Mouse (Mus musculus): ENCODE data around the gene Gm9736. TPM values are rescaled to one million over a fixed set of nuclear protein-coding genes. Genes with fewer than 3 reads are reported as not detected.

The Gm9736 gene
- not detected in 2 replicates for polyA plus RNA-seq (2012; rRNA removed; ENCODE audit: low replicate concordance)

DNA sequence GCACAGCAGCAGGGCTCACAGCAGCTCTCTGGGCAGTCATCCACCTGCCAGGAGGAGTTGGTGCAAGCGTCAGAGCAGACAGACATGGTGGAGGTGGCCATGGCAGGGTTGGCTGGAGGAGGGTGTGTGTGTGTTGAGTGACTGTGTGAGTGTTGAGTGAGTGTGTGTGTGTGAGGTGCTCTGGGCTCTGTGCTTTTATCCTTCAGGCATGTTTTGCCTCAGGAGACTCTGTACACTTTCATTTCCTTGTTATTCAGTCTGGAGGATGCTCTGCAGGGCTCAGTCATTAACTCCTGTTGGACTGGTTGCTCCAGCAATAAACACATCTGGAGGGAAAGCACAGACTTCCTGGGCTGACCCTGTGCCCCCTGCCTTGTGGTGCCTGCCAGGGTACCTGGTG, at the start of gene Gm9736:
Gm9736 (minus strand) TSS at position 101 of the 400 bp plus-strand sequence.

DNA sequence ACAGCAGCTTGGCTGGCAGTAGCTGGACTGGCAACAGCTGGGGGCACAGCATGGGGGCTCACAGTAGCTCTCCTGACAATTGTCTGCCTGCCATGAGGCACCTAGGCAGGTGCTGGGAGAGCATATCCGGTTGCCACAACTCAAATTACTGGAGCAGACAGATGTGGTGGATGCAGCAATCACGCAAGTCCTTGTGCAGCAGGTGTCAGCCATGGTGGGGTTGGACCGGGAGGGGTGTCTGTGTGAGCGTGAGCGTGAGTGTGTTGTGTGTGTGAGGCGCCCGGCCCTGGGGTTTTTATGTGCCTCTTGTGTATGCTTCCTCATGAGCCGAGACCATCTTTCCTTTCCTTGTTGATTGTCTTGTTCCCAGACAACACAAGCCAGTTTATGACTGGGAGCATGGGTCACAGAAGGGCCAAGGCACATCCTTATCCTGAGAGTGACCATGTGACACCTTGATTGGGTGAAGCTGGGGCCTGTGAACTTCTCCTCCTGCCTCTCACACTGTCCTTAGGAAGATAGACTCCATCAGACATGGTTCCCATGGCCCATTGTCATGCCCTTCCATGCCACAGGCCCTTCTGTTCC, 47.9 kb upstream of the Gm9736 start, which contains the start of gene Gm19668:
Gm19668 (minus strand) TSS at position 213 of the 588 bp plus-strand sequence.

DNA sequence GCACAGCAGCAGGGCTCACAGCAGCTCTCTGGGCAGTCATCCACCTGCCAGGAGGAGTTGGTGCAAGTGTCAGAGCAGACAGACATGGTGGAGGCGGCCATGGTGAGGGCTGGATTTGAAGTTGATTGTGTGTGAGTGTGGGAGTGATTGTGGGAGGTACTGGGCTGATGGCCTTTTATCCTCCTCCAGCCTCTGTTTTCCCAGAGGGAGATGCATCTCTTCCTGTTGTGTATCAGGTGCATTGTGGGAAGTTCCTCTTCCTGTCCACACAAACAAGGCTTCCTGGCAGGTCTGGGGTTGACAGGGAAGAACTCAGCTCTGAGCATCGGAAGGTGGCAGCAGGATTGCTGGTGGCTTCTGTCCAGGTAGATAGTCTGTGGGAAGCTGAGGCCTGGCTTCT, 43.8 kb upstream of the Gm9736 start, which contains the start of gene Gm9639:
Gm9639 (minus strand) TSS at position 101 of the 400 bp plus-strand sequence.

DNA sequence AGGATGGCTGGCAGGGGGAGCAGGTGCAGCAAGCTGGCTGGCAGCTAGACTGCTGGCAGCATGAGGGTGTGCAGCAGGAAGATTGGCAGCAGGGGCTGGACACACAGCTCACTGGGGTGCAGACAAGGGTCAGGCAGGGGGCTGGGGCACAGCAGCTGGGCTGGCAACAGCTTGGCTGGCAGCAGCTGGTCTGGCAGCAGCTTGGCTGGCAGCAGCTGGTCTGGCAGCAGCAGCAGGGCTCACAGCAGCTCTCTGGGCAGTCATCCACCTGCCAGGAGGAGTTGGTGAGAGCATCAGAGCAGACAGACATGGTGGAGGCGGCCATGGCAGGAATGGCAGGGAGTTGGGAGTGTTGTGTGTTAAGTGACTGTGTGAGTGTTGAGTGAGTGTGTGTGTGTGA, 36.7 kb upstream of the Gm9736 start, which contains the start of gene Gm7137:
Gm7137 (minus strand) TSS at position 325 of the 400 bp plus-strand sequence.

DNA sequence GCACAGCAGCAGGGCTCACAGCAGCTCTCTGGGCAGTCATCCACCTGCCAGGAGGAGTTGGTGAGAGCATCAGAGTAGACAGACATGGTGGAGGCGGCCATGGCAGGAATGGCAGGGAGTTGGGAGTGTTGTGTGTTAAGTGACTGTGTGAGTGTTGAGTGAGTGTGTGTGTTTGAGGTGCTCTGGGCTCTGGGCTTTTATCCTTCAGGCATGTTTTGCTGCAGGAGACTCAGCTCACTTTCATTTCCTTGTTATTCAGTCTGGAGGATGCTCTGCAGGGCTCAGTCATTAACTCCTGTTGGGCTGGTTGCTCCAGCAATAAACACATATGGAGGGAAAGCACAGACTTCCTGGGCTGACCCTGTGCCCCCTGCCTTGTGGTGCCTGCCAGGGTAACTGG, 31.3 kb upstream of the Gm9736 start, which contains the start of gene Gm3250:
Gm3250 (minus strand) TSS at position 101 of the 400 bp plus-strand sequence.

DNA sequence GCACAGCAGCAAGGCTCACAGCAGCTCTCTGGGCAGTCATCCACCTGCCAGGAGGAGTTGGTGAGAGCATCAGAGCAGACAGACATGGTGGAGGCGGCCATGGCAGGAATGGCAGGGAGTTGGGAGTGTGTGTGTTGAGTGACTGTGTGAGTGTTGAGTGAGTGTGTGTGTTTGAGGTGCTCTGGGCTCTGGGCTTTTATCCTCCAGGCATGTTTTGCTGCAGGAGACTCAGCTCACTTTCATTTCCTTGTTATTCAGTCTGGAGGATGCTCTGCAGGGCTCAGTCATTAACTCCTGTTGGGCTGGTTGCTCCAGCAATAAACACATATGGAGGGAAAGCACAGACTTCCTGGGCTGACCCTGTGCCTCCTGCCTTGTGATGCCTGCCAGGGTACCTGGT, 25.7 kb upstream of the Gm9736 start, which contains the start of gene Gm7138:
Gm7138 (minus strand) TSS at position 101 of the 400 bp plus-strand sequence.

DNA sequence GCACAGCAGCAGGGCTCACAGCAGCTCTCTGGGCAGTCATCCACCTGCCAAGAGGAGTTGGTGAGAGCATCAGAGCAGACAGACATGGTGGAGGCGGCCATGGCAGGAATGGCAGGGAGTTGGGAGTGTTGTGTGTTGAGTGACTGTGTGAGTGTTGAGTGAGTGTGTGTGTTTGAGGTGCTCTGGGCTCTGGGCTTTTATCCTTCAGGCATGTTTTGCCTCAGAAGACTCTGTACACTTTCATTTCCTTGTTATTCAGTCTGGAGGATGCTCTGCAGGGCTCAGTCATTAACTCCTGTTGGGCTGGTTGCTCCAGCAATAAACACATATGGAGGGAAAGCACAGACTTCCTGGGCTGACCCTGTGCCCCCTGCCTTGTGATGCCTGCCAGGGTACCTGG, 20.1 kb upstream of the Gm9736 start, which contains the start of gene Gm3238:
Gm3238 (minus strand) TSS at position 101 of the 400 bp plus-strand sequence.

DNA sequence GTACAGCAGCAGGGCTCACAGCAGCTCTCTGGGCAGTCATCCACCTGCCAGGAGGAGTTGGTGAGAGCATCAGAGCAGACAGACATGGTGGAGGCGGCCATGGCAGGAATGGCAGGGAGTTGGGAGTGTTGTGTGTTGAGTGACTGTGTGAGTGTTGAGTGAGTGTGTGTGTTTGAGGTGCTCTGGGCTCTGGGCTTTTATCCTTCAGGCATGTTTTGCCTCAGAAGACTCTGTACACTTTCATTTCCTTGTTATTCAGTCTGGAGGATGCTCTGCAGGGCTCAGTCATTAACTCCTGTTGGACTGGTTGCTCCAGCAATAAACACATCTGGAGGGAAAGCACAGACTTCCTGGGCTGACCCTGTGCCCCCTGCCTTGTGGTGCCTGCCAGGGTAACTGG, 8.4 kb upstream of the Gm9736 start, which contains the start of gene Gm3233:
Gm3233 (minus strand) TSS at position 101 of the 400 bp plus-strand sequence.

DNA sequence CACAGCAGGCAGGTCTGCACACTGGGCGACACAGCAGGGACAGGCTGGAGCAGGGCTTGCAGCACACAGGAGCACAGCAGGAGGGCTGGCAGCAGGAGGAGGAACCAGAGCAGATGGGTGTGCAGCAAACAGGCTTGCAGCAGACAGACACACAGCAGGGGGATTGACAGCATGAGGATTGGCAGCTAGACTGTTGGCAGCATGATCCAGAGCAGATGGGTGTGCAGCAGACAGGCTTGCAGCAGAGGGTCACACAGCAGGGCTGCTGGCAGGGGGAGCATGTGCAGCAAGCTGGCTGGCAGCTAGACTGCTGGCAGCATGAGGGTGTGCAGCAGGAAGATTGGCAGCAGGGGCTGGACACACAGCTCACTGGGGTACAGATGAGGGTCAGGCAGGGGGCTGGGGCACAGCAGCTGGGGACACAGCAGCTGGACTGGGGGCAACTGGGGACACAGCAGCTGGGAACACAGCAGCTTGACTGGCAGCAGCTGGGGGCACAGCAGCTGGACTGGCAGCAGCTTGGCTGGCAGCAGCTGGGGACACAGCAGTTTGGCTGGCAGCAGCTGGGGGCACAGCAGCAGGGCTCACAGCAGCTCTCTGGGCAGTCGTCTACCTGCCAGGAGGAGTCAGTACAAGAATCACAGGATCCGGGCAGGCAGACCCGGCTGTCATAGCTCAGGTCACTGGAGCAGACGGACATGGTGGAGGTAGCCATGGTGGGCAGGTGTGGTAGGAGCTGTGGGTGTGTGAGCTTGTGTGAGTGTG, 9.0 kb downstream of the Gm9736 start, which contains the start of gene Gm18596:
Gm18596 (minus strand) TSS at position 715 of the 765 bp plus-strand sequence.

DNA sequence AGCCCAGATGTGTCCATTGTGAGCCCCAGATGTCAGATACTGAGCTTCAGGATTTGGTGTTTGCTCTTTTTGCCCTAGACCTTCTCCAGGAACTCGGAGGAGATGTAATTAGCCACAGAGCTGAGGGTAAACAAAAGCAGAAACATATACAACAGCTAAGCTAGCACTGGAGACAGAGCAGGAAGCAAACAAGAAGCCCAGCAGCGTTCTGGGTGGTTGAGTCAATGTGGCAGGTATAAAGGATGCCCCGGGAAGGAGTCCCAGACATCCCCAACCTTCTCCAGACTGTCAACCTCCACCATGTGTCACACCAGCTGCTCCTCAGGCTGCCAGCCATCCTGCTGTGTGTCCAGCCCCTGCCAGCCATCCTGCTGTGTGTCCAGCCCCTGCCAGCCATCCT, 25.0 kb downstream of the Gm9736 start, which contains the start of gene Gm10100:
Gm10100 (plus strand) TSS at position 301 of the 400 bp plus-strand sequence.

DNA sequence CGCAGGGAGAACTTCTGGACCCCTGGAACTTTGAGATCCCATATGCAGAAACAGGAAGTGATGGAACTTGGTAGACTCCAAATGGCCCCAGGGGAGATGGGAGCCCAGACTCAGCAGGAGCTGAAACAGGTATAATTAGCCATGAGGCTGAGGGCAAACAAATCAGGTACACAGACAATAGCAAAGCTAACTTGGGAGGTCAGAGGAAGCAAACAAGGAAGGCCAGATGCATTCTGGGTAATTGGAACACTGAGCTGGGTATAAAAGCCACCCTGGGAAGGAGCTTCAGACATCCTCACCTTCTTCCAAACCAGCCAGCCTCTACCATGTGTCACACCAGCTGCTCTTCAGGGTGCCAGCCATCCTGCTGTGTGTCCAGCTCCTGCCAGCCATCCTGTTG, 30.9 kb downstream of the Gm9736 start, which contains the start of gene Krtap12-1:
Krtap12-1 (plus strand) TSS at position 301 of the 400 bp plus-strand sequence.

DNA sequence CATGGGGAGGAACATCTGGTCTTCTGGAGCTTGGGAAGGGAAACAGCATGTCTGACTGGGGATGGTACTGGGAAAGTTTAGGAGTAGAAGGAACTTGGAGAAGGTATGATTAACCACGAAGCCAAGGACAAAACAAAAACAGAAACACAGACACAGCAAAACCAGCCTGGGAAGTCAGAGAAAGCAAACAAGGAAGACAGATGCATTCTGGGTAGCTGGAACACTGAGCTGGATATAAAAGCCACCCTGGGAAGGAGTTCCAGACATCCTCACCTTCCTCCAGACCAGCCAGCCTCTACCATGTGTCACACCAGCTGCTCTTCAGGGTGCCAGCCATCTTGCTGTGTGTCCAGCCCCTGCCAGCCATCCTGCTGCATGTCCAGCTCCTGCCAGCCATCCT, 35.6 kb downstream of the Gm9736 start, which contains the start of gene Gm10142:
Gm10142 (plus strand) TSS at position 301 of the 400 bp plus-strand sequence.

DNA sequence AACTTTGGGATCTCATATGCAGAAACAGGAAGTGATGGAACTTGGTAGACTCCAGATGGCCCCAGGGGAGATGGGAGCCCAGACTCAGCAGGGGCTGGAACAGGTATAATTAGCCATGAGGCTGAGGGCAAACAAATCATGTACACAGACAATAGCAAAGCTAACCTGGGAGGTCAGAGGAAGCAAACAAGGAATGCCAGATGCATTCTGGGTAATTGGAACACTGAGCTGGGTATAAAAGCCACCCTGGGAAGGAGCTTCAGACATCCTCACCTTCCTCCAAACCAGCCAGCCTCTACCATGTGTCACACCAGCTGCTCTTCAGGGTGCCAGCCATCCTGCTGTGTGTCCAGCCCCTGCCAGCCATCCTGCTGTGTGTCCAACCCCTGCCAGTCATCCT, 40.0 kb downstream of the Gm9736 start, which contains the start of gene Gm10024:
Gm10024 (plus strand) TSS at position 301 of the 400 bp plus-strand sequence.

DNA sequence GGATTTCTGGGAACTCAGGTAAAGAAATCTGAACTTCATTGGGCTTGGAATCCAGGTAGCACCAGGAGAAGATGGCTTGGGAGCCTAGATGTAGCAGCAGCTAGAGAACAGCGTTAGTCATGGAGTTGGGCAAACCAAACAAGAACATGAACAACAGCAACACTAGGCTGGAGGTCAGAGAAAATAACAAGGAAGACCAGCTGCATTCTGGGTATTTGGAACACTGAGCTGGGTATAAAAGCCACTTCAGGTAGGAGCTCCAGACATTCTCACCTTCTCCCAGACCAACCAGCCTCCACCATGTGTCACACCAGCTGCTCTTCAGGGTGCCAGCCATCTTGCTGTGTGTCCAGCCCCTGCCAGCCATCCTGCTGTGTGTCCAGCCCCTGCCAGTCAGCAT, 44.8 kb downstream of the Gm9736 start, which contains the start of gene Gm10272:
Gm10272 (plus strand) TSS at position 301 of the 400 bp plus-strand sequence.

Other genes starting within 250 kb of the Gm9736 start
- gene Fam207a, start 235.6 kb downstream of the Gm9736 start, polyA plus RNA-seq (2012; rRNA removed; ENCODE audit: low replicate concordance): 19.1 and 32.2 TPM in 2 replicates
- gene Itgb2, start 221.1 kb downstream of the Gm9736 start, polyA plus RNA-seq (2012; rRNA removed; ENCODE audit: low replicate concordance): 24.9 and 35.8 TPM in 2 replicates
- 234 and 258 TPM in 2 replicates for gene Pttg1ip, start 169.6 kb downstream of the Gm9736 start, polyA plus RNA-seq (2012; rRNA removed; ENCODE audit: low replicate concordance)
- 253 and 352 TPM in 2 replicates for gene Sumo3, start 145.3 kb downstream of the Gm9736 start, polyA plus RNA-seq (2012; rRNA removed; ENCODE audit: low replicate concordance)
- 0.84 TPM in 1 of 2 replicates, not detected in the other for gene Gm49325, start 145.2 kb downstream of the Gm9736 start, polyA plus RNA-seq (2012; rRNA removed; ENCODE audit: low replicate concordance)
- gene Ube2g2, start 129.1 kb downstream of the Gm9736 start, polyA plus RNA-seq (2012; rRNA removed; ENCODE audit: low replicate concordance): 60.5 and 66.2 TPM in 2 replicates
- 1.1 TPM in 1 of 2 replicates, not detected in the other for gene Tspear, start 64.8 kb downstream of the Gm9736 start, polyA plus RNA-seq (2012; rRNA removed; ENCODE audit: low replicate concordance)
- not detected in 2 replicates for gene Gm19402, start 60.6 kb downstream of the Gm9736 start, polyA plus RNA-seq (2012; rRNA removed; ENCODE audit: low replicate concordance)
- not detected in 2 replicates for gene Gm9508, start 54.1 kb downstream of the Gm9736 start, polyA plus RNA-seq (2012; rRNA removed; ENCODE audit: low replicate concordance)
- not detected in 2 replicates for gene Gm10272, start 44.7 kb downstream of the Gm9736 start, polyA plus RNA-seq (2012; rRNA removed; ENCODE audit: low replicate concordance)
- not detected in 2 replicates for gene Gm10024, start 39.9 kb downstream of the Gm9736 start, polyA plus RNA-seq (2012; rRNA removed; ENCODE audit: low replicate concordance)
- gene Gm10142, start 35.5 kb downstream of the Gm9736 start, polyA plus RNA-seq (2012; rRNA removed; ENCODE audit: low replicate concordance): not detected in 2 replicates
- not detected in 2 replicates for gene Krtap12-1, start 30.8 kb downstream of the Gm9736 start, polyA plus RNA-seq (2012; rRNA removed; ENCODE audit: low replicate concordance)
- not detected in 2 replicates for gene Gm10100, start 24.9 kb downstream of the Gm9736 start, polyA plus RNA-seq (2012; rRNA removed; ENCODE audit: low replicate concordance)
- not detected in 2 replicates for gene Gm18596, start 8.7 kb downstream of the Gm9736 start, polyA plus RNA-seq (2012; rRNA removed; ENCODE audit: low replicate concordance)
- not detected in 2 replicates for gene Gm3233, start 8.3 kb upstream of the Gm9736 start, polyA plus RNA-seq (2012; rRNA removed; ENCODE audit: low replicate concordance)
- gene Gm3238, start 20.0 kb upstream of the Gm9736 start, polyA plus RNA-seq (2012; rRNA removed; ENCODE audit: low replicate concordance): not detected in 2 replicates
- not detected in 2 replicates for gene Gm7138, start 25.6 kb upstream of the Gm9736 start, polyA plus RNA-seq (2012; rRNA removed; ENCODE audit: low replicate concordance)
- gene Gm3250, start 31.2 kb upstream of the Gm9736 start, polyA plus RNA-seq (2012; rRNA removed; ENCODE audit: low replicate concordance): not detected in 2 replicates
- gene Gm7137, start 36.8 kb upstream of the Gm9736 start, polyA plus RNA-seq (2012; rRNA removed; ENCODE audit: low replicate concordance): not detected in 2 replicates
- not detected in 2 replicates for gene Gm9639, start 43.7 kb upstream of the Gm9736 start, polyA plus RNA-seq (2012; rRNA removed; ENCODE audit: low replicate concordance)
- not detected in 2 replicates for gene Gm19668, start 47.8 kb upstream of the Gm9736 start, polyA plus RNA-seq (2012; rRNA removed; ENCODE audit: low replicate concordance)
- not detected in 2 replicates for gene Gm9507, start 60.5 kb upstream of the Gm9736 start, polyA plus RNA-seq (2012; rRNA removed; ENCODE audit: low replicate concordance)
- gene Gm2696, start 63.3 kb upstream of the Gm9736 start, polyA plus RNA-seq (2012; rRNA removed; ENCODE audit: low replicate concordance): not detected in 2 replicates
- not detected in 2 replicates for gene Krtap10-4, start 75.7 kb upstream of the Gm9736 start, polyA plus RNA-seq (2012; rRNA removed; ENCODE audit: low replicate concordance)
- not detected in 2 replicates for gene Krtap10-10, start 84.6 kb upstream of the Gm9736 start, polyA plus RNA-seq (2012; rRNA removed; ENCODE audit: low replicate concordance)
- not detected in 2 replicates for gene Gm36176, start 95.4 kb upstream of the Gm9736 start, polyA plus RNA-seq (2012; rRNA removed; ENCODE audit: low replicate concordance)
- gene Gm10318, start 101.5 kb upstream of the Gm9736 start, polyA plus RNA-seq (2012; rRNA removed; ENCODE audit: low replicate concordance): not detected in 2 replicates
- gene Gm3285, start 110.6 kb upstream of the Gm9736 start, polyA plus RNA-seq (2012; rRNA removed; ENCODE audit: low replicate concordance): not detected in 2 replicates
- 7.8 and 12.9 TPM in 2 replicates for gene Lrrc3, start 151.2 kb upstream of the Gm9736 start, polyA plus RNA-seq (2012; rRNA removed; ENCODE audit: low replicate concordance)
- gene Trpm2, start 219.2 kb upstream of the Gm9736 start, polyA plus RNA-seq (2012; rRNA removed; ENCODE audit: low replicate concordance): 0.69 and 2.5 TPM in 2 replicates
- gene 1810043G02Rik, start 227.2 kb upstream of the Gm9736 start, polyA plus RNA-seq (2012; rRNA removed; ENCODE audit: low replicate concordance): 57.2 and 59.7 TPM in 2 replicates